Mouse (Mus musculus): ENCODE measurements around the gene Vmn1r1.
A peak's percentile ranks its signal among the peaks of the same experiment; 100 is the strongest.
"Not testable (repeated sequence)": the region's sequence is repeated elsewhere in the genome, so short reads cannot be mapped to it uniquely, and the experiment has no call there.

Vmn1r1 gene

GRCm38 (mm10) chr1:182164386-182164785 lies at the start of gene Vmn1r1:
TSS of gene Vmn1r1 (minus strand) at chr1:182164486.
- peaks cover 6% of the 10 kb centered on the region; the same call in 1 of the 2 replicates for H3K9me3 ChIP-seq (ENCODE audit: low read length)
- no peak within 1 kb of the TSS for H3K4me3 ChIP-seq (replicated peaks; ENCODE audit: low read length)
- H3K4me1 ChIP-seq (replicated peaks; ENCODE audit: low read depth, low read length) = peaks cover 52% of the 10 kb centered on the region
- H3K36me3 ChIP-seq (ENCODE audit: insufficient read depth, low read length) = no peaks in the 10 kb centered on the region
- no peaks in the 10 kb centered on the region for H3K27me3 ChIP-seq (ENCODE audit: insufficient read depth, low read length)
- TF ChIP-seq CTCF (conservative IDR thresholded peaks at IDR 0.05; ENCODE audit: low read length) (no peak), POU5F1 (IDR thresholded peaks at IDR 0.05; ENCODE audit: borderline replicate concordance, low read length) (no peak), NANOG (IDR thresholded peaks at IDR 0.05; ENCODE audit: borderline replicate concordance, low read length) (no peak)

- Histone ChIP-seq H3K9me3 (ENCODE audit: low read length) (peaks cover 30% of the 10 kb centered on the region), H3K36me3 (ENCODE audit: insufficient read depth, low read length) (no peaks in the 10 kb centered on the region), H3K27me3 (ENCODE audit: insufficient read depth, low read length) (no peaks in the 10 kb centered on the region), H3K4me1 (replicated peaks; ENCODE audit: low read depth, low read length) (no peaks in the 10 kb centered on the region), H3K4me3 (replicated peaks; ENCODE audit: low read length) (no peak overlapping the region)
- no peak for TF ChIP-seq NANOG (IDR thresholded peaks at IDR 0.05; ENCODE audit: borderline replicate concordance, low read length)
- no peak for TF ChIP-seq POU5F1 (IDR thresholded peaks at IDR 0.05; ENCODE audit: borderline replicate concordance, low read length)
- TF ChIP-seq CTCF (conservative IDR thresholded peaks at IDR 0.05; ENCODE audit: low read length) = no peak
Observed at GRCm38 (mm10) chr1:182210322-182210721, 46.0 kb upstream of the Vmn1r1 start.

GRCm38 (mm10) chr1:182192581-182192980 lies 28.3 kb upstream of the Vmn1r1 start:
- Histone ChIP-seq H3K4me1 (replicated peaks; ENCODE audit: low read depth, low read length) (0 out of 2 replicates have a peak, but pooled peaks cover 7% of the 10 kb centered on the region), H3K4me3 (replicated peaks; ENCODE audit: low read length) (no peak overlapping the region), H3K36me3 (ENCODE audit: insufficient read depth, low read length) (peaks cover 10% of the 10 kb centered on the region; the same call in 1 of the 2 replicates), H3K27me3 (ENCODE audit: insufficient read depth, low read length) (no peaks in the 10 kb centered on the region), H3K9me3 (ENCODE audit: low read length) (peaks cover 96% of the 10 kb centered on the region)
- TF ChIP-seq NANOG (IDR thresholded peaks at IDR 0.05; ENCODE audit: borderline replicate concordance, low read length) (no peak), POU5F1 (IDR thresholded peaks at IDR 0.05; ENCODE audit: borderline replicate concordance, low read length) (no peak), CTCF (conservative IDR thresholded peaks at IDR 0.05; ENCODE audit: low read length) (no peak)

GRCm38 (mm10) chr1:182191816-182192545 lies 27.7 kb upstream of the Vmn1r1 start:
- Histone ChIP-seq H3K27me3 (ENCODE audit: insufficient read depth, low read length) (no peaks in the 10 kb centered on the region), H3K36me3 (ENCODE audit: insufficient read depth, low read length) (peaks cover 14% of the 10 kb centered on the region; the same call in 1 of the 2 replicates), H3K4me3 (replicated peaks; ENCODE audit: low read length) (no peak overlapping the region), H3K4me1 (replicated peaks; ENCODE audit: low read depth, low read length) (0 out of 2 replicates have a peak, but pooled peaks cover 7% of the 10 kb centered on the region), H3K9me3 (ENCODE audit: low read length) (peaks cover 96% of the 10 kb centered on the region)
- TF ChIP-seq POU5F1 (IDR thresholded peaks at IDR 0.05; ENCODE audit: borderline replicate concordance, low read length) (no peak), NANOG (IDR thresholded peaks at IDR 0.05; ENCODE audit: borderline replicate concordance, low read length) (no peak), CTCF (conservative IDR thresholded peaks at IDR 0.05; ENCODE audit: low read length) (no peak)

DNA sequence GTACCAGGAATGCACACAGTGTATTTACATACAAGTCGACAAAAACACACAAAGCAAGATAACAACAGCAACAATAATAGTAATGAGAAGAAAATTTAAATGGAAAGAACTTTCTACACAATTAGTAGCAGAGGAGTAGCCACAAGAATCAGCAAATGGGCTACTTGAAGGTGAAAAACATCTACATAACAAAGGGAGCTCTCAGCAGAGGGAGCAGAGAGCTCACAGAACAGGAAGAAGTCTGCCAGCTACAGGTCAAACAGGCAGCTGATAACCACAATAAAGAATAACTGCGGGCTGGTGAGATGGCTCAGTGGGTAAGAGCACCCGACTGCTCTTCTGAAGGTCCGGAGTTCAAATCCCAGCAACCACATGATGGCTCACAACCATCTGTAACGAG lies 26.9 kb upstream of the Vmn1r1 start:
- H3K27me3 ChIP-seq (ENCODE audit: insufficient read depth, low read length) = no peaks in the 10 kb centered on the region
- no peak for TF ChIP-seq NANOG (IDR thresholded peaks at IDR 0.05; ENCODE audit: borderline replicate concordance, low read length)
- no peak for TF ChIP-seq POU5F1 (IDR thresholded peaks at IDR 0.05; ENCODE audit: borderline replicate concordance, low read length)
- no peak for TF ChIP-seq CTCF (conservative IDR thresholded peaks at IDR 0.05; ENCODE audit: low read length)
- H3K4me1 ChIP-seq (replicated peaks; ENCODE audit: low read depth, low read length) = 0 out of 2 replicates have a peak, but pooled peaks cover 7% of the 10 kb centered on the region
- H3K36me3 ChIP-seq (ENCODE audit: insufficient read depth, low read length) = peaks cover 18% of the 10 kb centered on the region; the same call in 1 of the 2 replicates
- H3K9me3 ChIP-seq (ENCODE audit: low read length) = peaks cover 93% of the 10 kb centered on the region
- no peak overlapping the region for H3K4me3 ChIP-seq (replicated peaks; ENCODE audit: low read length)

- no peak for TF ChIP-seq POU5F1 (IDR thresholded peaks at IDR 0.05; ENCODE audit: borderline replicate concordance, low read length)
- no peak for TF ChIP-seq NANOG (IDR thresholded peaks at IDR 0.05; ENCODE audit: borderline replicate concordance, low read length)
- no peak for TF ChIP-seq CTCF (conservative IDR thresholded peaks at IDR 0.05; ENCODE audit: low read length)
- H3K4me3 ChIP-seq (replicated peaks; ENCODE audit: low read length) = no peak overlapping the region
- peaks cover 20% of the 10 kb centered on the region; the same call in 1 of the 2 replicates for H3K36me3 ChIP-seq (ENCODE audit: insufficient read depth, low read length)
- no peaks in the 10 kb centered on the region for H3K27me3 ChIP-seq (ENCODE audit: insufficient read depth, low read length)
- H3K9me3 ChIP-seq (ENCODE audit: low read length) = peaks cover 89% of the 10 kb centered on the region
- H3K4me1 ChIP-seq (replicated peaks; ENCODE audit: low read depth, low read length) = 0 out of 2 replicates have a peak, but pooled peaks cover 7% of the 10 kb centered on the region
Observed at GRCm38 (mm10) chr1:182189669-182190440, 25.6 kb upstream of the Vmn1r1 start.

- H3K27me3 ChIP-seq (ENCODE audit: insufficient read depth, low read length); H3K4me1 ChIP-seq (replicated peaks; ENCODE audit: low read depth, low read length); H3K4me3 ChIP-seq (replicated peaks; ENCODE audit: low read length): not testable (repeated sequence)
- peak; percentile 89 for TF ChIP-seq NANOG (IDR thresholded peaks at IDR 0.05; ENCODE audit: borderline replicate concordance, low read length)
- peaks cover 47% of the 10 kb centered on the region for H3K9me3 ChIP-seq (ENCODE audit: low read length)
- H3K36me3 ChIP-seq (ENCODE audit: insufficient read depth, low read length) = peaks cover 22% of the 10 kb centered on the region
Observed at GRCm38 (mm10) chr1:182182449-182182848, 18.2 kb upstream of the Vmn1r1 start.

All from E14TG2a.4 (cell line).